Mouse (Mus musculus) lung, postnatal 36 days (tissue): ENCODE measurements around the gene St6galnac1.
"Not testable (repeated sequence)": the region's sequence is repeated elsewhere in the genome, so short reads cannot be mapped to it uniquely, and the experiment has no call there.

Source experiments
- DNase-seq: peaks from one replicate; pipeline ENCODE4 v3.0.0; 2022; ENCODE audit warnings: mixed read lengths

The St6galnac1 gene

DNA sequence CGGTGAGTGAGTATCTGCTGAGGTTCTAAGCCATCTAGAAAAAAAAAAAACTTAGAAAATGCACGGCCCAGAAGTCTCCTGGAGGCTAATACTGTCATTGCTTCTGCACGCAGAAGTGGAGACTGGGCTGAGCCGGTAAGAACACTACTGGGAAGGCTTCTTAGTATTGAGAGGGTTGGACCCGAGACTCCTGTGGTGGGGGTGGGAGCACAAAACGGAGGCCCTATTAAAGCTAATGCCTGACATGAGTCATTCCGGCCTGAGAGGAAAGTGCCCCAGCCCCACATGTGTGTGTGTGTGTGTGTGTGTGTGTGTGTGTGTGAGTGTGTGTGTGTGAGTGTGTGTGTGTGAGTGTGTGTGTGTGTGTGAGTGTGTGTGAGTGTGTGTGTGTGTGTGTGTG is 31.8 kb upstream of the St6galnac1 start:
- DNase-seq, result no peak

DNA sequence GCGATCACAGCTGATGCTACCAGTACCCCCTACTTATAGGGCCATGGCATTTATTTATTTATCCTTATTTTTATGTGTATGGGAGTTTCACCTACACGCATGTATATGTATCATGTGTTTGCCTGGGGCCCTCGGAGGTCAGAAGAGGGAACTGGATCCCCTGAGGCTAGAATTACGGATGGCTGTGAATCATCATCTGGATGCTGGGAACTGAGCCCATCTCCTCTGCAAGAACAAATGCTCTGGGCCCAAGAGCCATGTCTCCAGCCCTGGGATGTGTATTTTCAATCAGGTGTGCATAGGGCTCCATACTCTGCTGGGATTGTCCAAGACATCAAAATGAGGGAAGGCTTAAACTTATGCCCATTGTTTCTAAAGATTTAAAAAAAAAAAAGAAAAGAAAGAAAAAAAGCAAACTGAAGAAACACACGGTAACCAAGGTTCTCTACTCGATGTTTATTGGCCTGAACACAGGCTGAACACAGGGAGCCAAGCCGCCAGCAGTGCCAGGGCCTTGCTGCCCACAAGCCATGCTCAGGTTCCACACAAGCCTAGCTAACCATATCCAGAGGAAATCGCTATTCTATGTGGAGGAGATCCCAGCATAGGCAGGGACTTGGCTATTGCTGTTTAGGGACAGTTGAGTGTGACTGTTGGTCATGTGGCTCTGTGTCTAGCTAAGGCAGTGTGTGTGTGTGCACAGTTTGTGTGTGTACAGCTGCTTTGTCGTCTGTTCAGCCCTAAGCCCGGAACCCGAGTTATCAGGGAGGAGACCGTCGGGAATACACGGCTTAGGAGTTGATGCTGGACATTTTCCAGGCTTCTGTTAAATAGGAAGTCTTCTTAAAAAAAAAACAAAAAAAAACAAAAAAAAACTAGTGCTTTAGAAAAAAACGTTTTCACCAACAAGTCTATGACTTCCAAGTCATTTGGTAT is 31.1 kb upstream of the St6galnac1 start:
- no peak for DNase-seq

DNA sequence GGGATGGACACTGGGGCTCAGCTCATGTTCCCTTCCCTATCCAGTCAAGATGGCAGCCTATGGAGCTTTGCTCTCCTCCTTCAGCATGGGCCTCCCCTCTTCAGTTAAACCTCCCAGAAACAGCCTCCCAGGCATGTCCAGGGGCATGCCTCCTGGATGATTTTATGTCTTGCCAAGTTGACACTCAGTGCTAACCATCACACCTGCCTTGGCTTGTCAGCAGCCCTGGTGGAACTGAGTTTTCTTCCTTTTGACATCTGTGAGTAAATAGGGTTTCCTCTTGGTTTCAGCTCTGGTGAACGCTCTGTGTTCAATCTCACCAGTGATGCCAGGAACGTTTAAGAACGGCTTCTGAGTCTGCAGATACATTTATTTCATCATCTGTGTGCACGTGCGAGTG is 27.4 kb upstream of the St6galnac1 start:
- no peak for DNase-seq

DNA sequence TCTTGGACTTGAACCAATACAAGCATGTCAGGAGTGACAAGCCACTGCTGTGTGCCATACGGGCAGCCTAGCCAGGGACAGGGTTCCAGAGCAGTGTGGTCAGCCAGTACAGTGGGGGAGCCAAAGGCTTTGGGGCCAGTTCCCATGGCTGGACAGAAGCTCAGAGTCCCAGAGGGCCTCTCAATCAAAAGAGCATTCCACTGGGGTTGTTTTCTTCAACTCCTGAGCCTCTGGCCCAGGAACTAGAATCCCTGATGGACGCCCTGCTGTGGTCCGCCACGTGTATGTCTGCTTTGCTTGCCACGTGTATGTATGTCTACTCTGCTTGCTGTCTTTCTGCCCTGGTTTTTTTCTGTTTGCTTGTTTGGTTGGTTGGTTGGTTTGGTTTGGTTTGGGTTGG is 25.8 kb upstream of the St6galnac1 start:
- DNase-seq, result no peak

DNA sequence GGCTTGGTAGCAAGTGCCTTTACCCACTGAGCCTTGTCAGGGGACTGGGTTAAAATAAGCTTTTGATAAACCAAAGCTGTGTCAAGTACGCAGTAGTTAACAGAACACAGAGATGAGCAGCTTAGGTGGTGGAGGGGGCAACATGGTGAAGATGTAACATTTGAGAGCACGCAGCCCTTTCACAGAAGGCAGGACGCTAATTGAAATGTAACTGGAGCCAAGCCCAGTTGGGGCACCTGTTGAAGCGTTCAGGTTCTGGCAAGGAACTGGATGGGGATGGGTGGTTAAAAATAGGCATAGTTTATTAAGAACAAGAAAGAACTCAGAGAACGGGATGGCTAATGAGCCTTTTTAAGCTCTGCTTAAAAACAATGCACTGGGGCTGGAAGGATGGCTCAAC is 24.1 kb upstream of the St6galnac1 start:
- DNase-seq, result no peak

DNA sequence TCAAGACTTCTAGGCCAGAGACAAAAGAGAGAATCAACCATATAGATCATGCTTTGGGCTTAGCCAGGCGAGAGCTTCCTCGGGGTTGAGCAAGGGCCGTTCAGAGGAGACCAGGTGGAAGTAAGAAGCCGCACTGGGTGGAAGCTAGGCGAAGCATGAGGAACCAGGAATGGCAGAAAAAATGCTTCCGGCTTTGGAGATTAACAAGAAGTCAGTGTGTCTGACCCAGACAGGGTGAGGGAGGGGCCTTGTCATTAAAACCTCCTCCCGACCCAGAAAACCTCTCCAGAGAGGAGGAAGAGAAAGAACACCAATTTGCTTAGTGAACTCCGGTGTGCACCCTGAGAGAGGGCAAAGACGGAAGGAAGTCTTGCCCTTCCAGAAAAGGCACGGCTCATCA is 8.9 kb upstream of the St6galnac1 start:
- peak; percentile 28 for DNase-seq

DNA sequence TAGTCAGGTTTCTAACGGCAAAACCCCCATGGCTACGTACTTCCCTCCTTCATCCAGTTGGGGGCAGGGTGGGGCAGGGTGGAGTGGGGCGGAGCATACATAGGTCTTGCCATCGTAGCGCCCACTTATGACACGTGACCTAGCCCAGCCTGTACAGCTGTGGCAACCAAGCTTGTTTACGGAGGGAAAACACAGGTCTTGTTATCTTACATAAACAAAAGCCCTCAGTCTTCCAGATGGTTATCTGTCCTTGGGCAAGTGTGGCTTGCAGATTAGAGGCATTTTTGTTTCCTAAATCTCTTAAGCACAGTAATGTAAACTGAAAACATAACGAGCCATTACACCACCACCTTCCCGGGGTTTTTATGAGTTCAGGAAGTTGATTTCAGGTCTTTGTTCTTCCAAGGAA is 7.4 kb upstream of the St6galnac1 start:
- peak; percentile 80 for DNase-seq

DNA sequence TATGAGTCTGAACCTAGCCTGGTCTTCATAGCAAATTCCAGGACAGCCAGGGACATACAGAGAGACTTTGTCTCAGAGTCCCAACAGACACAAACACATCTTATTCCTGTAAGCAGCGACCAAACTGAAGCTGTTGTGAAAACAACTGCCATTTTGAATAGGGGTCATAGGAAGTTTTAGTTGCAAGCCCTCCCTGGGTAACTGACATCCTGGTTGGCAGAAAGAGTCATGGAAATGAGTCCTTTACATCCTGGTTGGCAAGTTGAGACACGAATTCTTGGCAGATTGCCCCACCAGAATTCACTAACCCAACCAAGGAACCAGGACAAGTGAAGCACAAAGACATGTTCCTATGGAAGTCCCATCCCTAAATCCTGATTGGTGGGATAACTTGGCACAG is 2.1 kb downstream of the St6galnac1 start:
- no peak for DNase-seq

DNA sequence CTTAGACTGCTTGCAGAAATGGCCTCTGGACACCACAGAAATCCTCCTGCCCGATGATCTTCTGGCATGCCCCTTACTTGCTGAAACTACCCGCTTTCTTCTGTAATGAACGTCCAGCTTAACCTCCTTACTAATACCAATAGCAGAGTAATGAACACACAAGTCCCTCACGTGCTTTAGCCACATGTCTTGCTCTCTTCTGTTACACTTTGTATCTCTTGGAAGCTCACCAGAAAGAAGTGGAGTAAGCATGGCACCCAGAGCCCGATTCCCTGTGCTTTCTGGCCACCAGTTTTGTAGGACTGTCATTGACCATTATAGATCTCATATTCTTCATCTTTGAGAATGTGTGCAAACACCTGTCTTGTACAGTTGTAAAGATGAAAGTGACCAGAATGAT is 5.4 kb downstream of the St6galnac1 start:
- no peak for DNase-seq

DNA sequence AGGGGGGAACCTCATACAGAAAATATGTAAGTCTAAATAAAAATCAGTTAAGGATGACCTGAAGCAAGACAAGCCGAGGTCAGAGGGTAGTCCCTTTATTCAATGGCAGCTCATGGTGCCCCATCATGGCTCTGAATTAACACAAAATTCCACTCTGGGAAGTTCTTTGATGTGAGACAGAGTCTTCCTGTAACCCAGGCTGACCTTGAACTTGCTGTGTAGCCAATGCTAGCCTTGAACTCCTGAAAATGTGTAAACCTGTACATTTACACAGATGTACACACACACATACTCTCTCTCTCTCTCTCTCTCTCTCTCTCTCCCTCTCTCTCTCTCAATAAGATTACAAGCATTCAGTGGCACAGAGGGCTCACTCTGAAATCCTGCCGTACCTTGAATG is 10.4 kb downstream of the St6galnac1 start:
- DNase-seq, result no peak

DNA sequence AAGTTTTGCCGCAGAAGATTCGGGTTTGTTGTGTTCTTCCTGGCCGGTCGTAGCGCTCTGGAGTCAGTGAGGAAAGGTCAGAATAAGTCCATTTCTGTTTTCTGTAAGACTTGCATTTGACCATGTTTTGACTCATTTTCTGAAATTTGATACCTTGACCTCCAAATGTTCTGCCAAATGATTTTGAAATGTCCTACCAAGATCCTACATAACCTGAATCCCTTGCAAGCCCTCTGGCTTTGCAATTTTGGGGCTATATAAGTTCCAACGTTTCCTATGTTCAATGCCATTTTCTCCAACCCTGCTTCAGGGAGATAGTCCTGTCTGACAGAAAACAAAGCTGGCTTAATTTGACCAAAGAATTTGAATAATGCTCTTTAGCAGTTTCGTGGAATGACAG is 11.0 kb downstream of the St6galnac1 start:
- no peak for DNase-seq

DNA sequence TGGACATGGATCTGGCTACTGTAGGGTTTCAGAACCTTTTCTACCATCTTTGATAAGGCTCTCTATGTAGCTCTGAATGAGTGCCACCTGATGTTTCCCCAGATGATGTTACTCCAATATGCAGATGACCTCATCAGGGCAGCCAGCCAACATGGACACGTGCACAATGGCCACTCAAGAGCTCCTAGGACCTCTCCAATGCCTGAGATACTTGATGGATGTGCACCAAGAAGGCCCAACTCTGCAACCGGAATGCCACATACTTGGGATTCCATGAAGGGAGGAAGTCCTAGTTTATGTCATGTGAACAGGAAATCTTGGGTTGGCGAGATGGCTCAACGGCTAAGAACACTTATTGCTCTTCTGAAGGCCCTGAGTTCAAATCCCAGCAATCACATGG is 20.1 kb downstream of the St6galnac1 start:
- peak; percentile 46 for DNase-seq

DNA sequence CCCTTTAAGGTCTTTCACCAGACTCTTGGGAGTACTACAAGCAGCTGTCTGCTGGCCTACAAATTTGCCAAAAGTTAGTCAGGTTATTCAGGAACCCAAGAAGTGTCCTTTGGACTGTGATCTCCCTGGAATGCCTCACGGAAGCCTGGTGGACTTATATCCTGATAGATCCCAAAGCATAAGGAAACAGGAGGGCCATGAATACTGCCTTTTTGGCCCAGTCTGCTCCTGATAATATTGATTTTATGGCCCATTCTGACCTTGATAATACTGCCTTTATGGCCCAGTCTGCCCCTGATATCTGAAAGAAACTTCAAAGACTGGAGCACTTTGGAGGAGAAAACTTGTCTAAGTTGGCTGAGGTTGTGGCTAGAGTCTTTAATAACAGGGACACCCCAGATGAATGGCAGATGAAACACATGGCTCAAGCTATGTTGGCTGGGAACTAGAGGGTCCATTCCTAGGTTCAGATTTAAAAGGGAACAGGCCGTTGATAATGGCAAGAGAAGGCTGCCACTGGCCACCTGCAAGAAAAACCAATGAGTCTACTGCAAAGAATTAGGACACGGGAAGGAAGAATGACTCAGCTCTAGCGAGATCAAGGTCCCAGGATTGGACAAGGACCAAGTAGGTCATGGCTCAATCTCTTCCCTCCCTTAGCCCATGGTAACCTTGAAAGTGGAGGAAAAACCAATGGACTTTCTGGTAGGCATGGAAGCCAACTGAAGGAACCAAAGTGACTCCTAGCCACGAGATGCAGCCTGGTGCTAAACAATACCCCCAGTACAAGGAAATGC is 21.4 kb downstream of the St6galnac1 start:
- peak; percentile 17 for DNase-seq

DNA sequence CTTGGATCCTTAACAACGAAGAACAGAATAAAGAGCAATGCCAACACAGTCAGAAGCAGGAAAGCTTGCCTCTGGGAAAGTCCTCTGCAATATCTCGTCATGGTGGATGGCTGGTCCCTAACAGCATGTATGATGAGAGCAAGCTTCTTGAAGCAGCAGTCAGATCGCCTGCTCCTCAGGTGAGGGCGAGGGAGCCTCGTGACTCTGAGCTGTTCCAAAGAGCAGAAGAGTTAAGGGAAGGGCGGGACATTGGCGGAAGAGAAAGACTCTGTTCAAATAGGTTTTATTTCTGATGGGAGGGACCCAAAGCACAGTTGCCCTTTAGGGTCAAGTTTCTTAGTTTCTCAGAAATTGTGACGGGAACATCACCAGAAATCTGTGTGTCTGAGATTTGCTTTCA is 25.6 kb downstream of the St6galnac1 start:
- DNase-seq, result no peak

DNA sequence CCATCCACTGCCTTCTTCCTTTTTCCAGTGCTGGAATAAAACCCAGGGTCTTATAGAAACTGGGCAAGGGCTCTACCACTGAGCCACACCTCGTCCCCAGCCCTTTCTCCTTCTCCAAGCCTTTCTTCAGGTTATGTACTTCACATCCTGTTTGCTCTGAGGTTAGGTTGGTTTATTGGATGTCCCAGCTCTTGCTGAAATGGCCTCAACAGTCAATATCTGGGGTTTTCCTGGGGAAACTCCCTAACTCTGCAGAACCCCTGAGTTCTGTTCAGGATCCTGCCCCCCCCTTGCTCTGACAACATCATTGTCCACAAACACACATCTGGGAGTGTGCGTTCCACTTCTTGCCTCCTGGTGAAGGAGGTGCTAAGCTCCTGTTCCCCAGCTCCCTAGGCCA is 26.6 kb downstream of the St6galnac1 start:
- DNase-seq, result not testable (repeated sequence)

DNA sequence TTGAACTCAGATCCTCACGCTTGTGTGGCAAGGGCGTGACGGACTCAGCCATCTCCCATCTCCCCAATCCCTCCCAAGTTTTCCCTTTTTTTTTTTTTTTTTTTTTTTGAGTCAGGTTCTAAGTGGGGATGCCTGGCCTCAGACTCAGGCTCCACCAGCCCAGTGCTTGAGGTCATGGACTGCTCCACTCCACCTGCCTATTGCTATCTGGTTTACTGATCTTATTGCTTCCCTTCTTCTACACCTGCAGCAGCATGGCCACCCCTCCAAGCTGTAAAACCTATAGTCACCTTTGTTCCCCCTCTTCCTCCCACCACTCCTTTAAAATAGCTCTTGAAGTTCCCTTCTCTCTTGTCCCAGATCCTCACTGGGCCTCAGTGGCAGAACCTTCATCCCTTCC is 28.5 kb downstream of the St6galnac1 start:
- DNase-seq, result not testable (repeated sequence)

DNA sequence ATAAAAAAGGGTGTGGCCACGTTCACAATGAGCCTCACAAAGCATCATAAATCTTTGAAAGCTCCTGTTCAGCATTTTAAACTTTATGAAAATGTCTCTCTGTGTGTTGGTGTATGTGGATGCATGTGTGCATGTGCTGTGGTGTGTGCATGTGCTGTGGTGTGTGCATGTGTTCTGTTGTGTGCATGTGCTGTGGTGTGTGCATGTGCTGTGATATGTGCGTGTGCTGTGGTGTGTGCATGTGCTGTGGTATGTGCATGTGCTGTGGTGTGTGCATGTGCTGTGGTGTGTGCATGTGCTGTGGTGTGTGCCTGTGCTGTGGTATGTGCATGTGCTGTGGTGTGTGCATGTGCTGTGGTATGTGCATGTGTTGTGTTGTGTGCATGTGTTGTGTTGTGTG is 29.9 kb downstream of the St6galnac1 start:
- DNase-seq, result not testable (repeated sequence)

DNA sequence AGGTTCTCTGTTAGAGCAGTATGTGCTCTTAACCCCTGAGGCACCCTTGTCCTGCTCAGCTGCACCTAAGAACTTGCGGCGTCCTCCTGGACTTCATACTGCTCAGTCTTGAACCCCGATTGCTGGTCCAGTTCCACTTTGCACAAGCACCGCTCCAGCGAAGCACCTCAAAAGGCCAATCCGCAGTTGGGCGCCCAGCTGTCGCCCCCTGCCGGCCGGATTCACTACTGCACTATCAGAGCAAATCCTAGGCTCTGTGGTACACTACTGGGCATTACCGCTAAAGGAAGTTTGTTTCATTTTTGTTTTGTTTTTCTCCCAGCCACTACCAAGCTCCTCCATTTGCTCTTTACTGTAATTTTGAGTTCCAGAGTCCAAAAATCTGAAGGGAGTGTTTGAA is 36.9 kb downstream of the St6galnac1 start:
- DNase-seq, result peak; percentile 57

DNA sequence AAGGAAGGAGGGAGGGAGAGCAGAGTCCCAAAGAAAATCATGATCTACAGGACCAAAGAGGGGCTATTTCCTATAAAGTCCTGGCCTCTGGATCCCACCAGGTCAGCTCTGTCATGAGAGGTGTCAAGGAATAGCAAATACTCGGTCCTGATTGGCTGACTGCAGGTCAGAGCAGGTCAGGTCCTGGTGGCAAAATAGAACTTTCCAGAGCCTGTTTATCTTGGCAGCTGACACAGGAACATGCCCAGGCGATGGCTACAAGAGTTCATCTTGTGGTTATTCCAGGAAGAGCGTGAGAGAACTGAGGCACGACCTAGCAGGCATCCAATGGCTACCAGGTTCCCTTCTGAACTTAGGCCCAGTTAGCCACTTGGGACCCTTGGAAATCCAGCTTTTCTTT is 42.8 kb downstream of the St6galnac1 start:
- peak; percentile 17 for DNase-seq

DNA sequence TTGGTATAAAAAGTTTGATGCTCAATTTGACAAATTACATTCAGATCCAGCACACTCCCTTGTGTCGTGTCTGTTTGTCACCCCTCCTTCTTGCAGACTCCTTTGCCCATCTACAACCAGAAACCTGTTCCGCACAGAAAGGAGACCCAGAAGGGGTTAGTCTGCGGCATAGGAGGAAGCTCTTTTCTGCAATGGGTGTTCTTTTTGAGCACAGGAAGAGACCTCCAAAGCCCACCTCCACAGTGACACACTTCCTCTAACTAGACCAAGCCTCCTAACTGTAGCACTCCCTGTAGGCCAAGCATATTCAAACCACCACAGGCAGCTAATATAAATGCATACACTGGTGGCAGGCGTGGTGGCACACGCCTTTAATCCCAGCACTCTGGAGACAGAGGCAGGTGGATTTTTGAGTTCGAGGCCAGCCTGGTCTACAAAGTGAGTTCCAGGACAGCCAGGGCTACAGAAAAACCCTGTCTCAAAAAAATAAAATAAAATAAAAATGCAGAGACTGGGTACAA is 44.2 kb downstream of the St6galnac1 start:
- not testable (repeated sequence) for DNase-seq

DNA sequence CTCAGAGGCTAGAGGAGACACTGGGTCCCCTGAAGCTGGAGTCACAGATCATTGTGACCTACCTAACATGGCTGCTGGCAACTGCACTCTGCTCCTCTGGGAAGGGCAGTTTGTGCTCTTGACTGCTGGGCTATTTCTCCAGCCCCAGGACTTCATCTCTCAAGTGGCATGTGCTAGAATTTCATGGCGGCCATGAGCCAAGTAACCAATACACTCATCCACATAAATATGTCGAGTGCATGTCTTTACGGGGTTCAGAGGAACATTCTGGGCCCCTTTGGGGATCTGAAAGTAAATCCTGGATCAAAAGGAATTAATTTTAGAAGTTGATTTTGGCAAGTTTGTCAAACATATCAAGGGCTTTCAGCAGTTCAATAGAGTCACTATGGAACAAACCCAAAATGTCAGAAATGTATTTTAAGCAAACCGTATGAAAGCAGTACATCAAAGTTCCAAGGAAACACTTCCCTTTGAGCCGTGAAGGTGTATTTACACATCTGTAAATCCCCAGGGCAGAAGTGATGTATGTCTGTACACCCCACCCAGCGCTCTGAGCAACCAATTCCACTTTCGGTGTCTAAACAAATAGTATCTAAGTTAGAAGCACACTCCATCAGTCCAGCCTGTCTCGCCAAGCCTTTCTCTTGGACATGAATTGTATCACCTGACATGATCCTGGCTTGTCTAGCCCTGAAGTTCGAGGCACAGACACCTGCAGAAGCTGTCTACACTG is 45.9 kb downstream of the St6galnac1 start:
- peak; percentile 45 for DNase-seq

DNA sequence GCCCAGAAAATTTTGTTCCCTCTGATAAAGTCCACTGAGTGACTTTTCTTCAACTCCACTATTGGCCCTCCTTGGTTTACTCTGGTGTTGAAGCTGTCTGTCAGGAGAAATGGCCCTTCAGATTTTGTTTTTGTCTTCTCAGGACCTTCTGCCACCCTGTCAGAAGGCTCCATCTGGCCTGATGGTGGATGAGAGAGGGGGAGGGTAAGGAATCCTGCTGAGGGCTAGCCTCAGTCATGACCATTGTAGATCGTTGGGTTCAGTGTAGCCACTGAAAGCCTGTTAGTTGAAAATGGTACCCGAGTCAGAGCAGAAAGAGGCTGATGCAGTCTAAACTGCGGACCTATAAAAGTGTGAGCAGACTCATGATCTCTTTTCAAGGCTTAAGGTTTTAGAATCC is 49.2 kb downstream of the St6galnac1 start:
- DNase-seq, result no peak
